Comparison of ENCODE assay signal across 11 mouse cellular contexts in the genomic region with DNA sequence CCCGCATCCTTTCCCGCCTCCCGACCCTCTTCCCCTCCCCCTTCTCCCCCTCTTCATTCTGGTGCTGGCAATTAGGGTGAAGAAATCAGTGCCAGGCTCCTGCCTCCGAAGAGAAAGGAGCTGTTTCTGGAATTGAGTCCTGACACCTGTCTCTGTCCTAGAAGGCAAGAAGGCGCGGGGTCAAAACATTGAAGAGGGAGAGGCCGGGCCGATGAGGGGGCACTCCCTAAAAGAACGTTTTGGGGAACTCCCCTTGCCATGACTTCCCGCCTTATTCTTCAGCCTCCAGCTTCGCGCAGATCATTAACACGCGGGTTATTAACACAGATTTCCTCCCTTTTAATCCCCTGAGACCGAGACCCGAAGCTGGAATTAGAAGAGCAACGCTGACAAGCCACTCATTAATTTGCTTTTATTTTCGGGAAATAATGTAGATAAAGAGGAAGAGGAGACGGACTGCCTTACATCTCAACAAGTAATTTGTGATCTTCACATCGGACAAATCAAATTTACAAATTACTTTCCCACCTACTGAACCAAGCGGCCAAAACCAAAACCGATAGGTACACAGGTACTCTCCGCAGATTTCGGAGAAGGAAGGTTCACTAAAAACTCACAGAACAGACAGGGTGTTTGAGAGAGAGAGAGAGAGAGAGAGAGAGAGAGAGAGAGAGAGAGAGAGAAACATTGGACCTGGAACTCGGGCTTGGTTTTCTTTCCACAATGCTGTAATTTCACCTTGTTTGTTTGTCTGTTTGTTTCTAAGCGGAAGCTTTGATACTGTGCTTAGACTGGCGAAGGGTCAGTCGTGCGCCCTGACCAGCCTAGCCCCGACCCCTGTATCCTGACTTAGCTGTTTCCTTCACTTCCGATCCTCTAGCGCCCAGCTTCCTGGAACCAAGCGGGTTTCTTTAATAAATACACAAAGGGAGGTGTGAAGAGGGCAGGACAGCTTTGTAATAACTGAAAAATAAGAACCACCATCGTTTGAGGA. TPM values are rescaled to one million over a fixed set of nuclear protein-coding genes. Genes with fewer than 3 reads are reported as not detected.
DNase-seq lines count a peak whose midpoint lies in the region; ATAC-seq and TF ChIP-seq lines count a peak whose summit lies in the region.
"Had no signal": no experiment of that assay in that cellular context is flagged by ENCODE, and none has a peak within 500 bp of the region (broad histone marks: within the 10 kb centered on the region; RNA-seq: fewer than 3 reads in every experiment).

No protein-coding gene starts in this region.

- TF ChIP-seq CTCF in hindbrain, postnatal 0 days (IDR thresholded peaks at IDR 0.05; ENCODE audit: low read depth) = no peak

- no peak overlapping the region for H3K9ac ChIP-seq in hindbrain, embryonic 11.5 days (ENCODE audit: low read depth, low read length)
- no peak overlapping the region for H3K9ac ChIP-seq in hindbrain, postnatal 0 days (replicated peaks; ENCODE audit: low read length)
- peak overlapping the region; percentile 27; the same call in 1 of the 2 replicates for H3K9ac ChIP-seq in forebrain, embryonic 15.5 days (replicated peaks)
- H3K9ac ChIP-seq: liver, embryonic 14.5 days had no signal

- no peaks in the 10 kb centered on the region for H3K36me3 ChIP-seq in hindbrain, embryonic 11.5 days (ENCODE audit: control insufficient read depth, insufficient read depth, low read length)
- H3K36me3 ChIP-seq in hindbrain, postnatal 0 days (ENCODE audit: insufficient read depth, low read length) = no peaks in the 10 kb centered on the region
- H3K36me3 ChIP-seq in forebrain, embryonic 15.5 days = no peaks in the 10 kb centered on the region
- H3K36me3 ChIP-seq in splenic B cell, adult 2 months (ENCODE audit: control insufficient read depth, insufficient read depth, low read length, poor library complexity, severe bottlenecking) = no peaks in the 10 kb centered on the region
- H3K36me3 ChIP-seq: G1E had no signal

- peaks cover 9% of the 10 kb centered on the region; the same call in 1 of the 2 replicates for H3K4me1 ChIP-seq in hindbrain, embryonic 11.5 days (replicated peaks; ENCODE audit: control insufficient read depth, insufficient read depth, low read length)
- peaks cover 4% of the 10 kb centered on the region; the same call in 1 of the 2 replicates for H3K4me1 ChIP-seq in hindbrain, postnatal 0 days (ENCODE audit: insufficient read depth, low read length)
- peaks cover 46% of the 10 kb centered on the region for H3K4me1 ChIP-seq in forebrain, embryonic 15.5 days

- DNase-seq in hindbrain, embryonic 11.5 days (ENCODE audit: low spot score) = peak; percentile 66
- no peak for DNase-seq in hindbrain, postnatal 0 days (ENCODE audit: low spot score)
- peak; percentile 21 for DNase-seq in right cerebral cortex, postnatal 4 days
- no peak for DNase-seq in right cerebral cortex, adult 18-20 months
- peak; percentile 19 for DNase-seq in splenic B cell, adult 2 months (ENCODE audit: low read depth, low spot score)
- DNase-seq in gastrocnemius, postnatal 25 days = no peak
- no peak for DNase-seq in adrenal gland, adult 8-10 months

- H3K27ac ChIP-seq in hindbrain, embryonic 11.5 days (ENCODE audit: low read depth, low read length) = no peak overlapping the region
- H3K27ac ChIP-seq in hindbrain, postnatal 0 days = no peak overlapping the region
- H3K27ac ChIP-seq in forebrain, embryonic 15.5 days (replicated peaks) = peak overlapping the region; percentile 65
- H3K27ac ChIP-seq: liver, embryonic 14.5 days had no signal

- 1% methylated on average over 34 of the region's 34 CpGs for WGBS in hindbrain, embryonic 11.5 days
- WGBS in hindbrain, postnatal 0 days = 4% methylated on average over 34 of the region's 34 CpGs
- WGBS in forebrain, embryonic 15.5 days = 5% methylated on average over 34 of the region's 34 CpGs

- no peak for ATAC-seq in hindbrain, embryonic 11.5 days (ENCODE audit: low FRiP score)
- no peak for ATAC-seq in hindbrain, postnatal 0 days
- ATAC-seq in forebrain, embryonic 15.5 days (replicated peaks) = peak; percentile 1; the same call in 1 of the 2 replicates
- ATAC-seq: intestine, embryonic 16.5 days had no signal

- H3K4me2 ChIP-seq in hindbrain, embryonic 11.5 days (replicated peaks; ENCODE audit: low read depth, low read length) = no peak overlapping the region
- no peak overlapping the region for H3K4me2 ChIP-seq in hindbrain, postnatal 0 days (ENCODE audit: low read depth, low read length)
- peak overlapping the region; percentile 77 for H3K4me2 ChIP-seq in forebrain, embryonic 15.5 days (replicated peaks)

- peaks cover 83% of the 10 kb centered on the region for H3K27me3 ChIP-seq in hindbrain, embryonic 11.5 days (ENCODE audit: control insufficient read depth, insufficient read depth, low read length)
- H3K27me3 ChIP-seq in hindbrain, postnatal 0 days (ENCODE audit: insufficient read depth, low read length) = peaks cover 65% of the 10 kb centered on the region
- H3K27me3 ChIP-seq in forebrain, embryonic 15.5 days = peaks cover 17% of the 10 kb centered on the region
- H3K27me3 ChIP-seq in splenic B cell, adult 2 months (ENCODE audit: control insufficient read depth, insufficient read depth, low read length, poor library complexity, severe bottlenecking) = peaks cover 3% of the 10 kb centered on the region

- H3K4me3 ChIP-seq in hindbrain, embryonic 11.5 days (ENCODE audit: low read depth, low read length) = no peak overlapping the region; the same call in 1 of the 2 replicates
- no peak overlapping the region for H3K4me3 ChIP-seq in hindbrain, postnatal 0 days (ENCODE audit: low read length)
- peak overlapping the region; percentile 63 for H3K4me3 ChIP-seq in forebrain, embryonic 15.5 days

- no peaks in the 10 kb centered on the region for H3K9me3 ChIP-seq in hindbrain, embryonic 11.5 days (ENCODE audit: control insufficient read depth, low read length)
- H3K9me3 ChIP-seq in hindbrain, postnatal 0 days (ENCODE audit: low read length) = no peaks in the 10 kb centered on the region
- no peaks in the 10 kb centered on the region for H3K9me3 ChIP-seq in forebrain, embryonic 15.5 days

RNA-seq across cellular contexts. Expression of a gene that starts 8.0 kb away (rescaled TPM):
- polyA plus RNA-seq in hindbrain, embryonic 11.5 days (2014; fragmentation: Nextera tagmentation; extraction: Ambion mirVana) = 2.0 and 3.0 TPM in 2 replicates
- total RNA-seq in hindbrain, postnatal 0 days (2014; rRNA removed) = 0.36 and 1.2 TPM in 2 replicates
- 0.74 and 0.86 TPM in 2 replicates for polyA plus RNA-seq in hindbrain, postnatal 0 days (2015; fragmentation: Nextera tagmentation; extraction: Ambion mirVana)
- 9.8 and 10.6 TPM in 2 replicates for polyA plus RNA-seq in forebrain, embryonic 15.5 days (2015; fragmentation: Nextera tagmentation; extraction: Ambion mirVana)
- total RNA-seq in gastrocnemius, postnatal 25 days (2021) = not detected
- total RNA-seq in adrenal gland, adult 8-10 months (2022) = not detected
- polyA plus RNA-seq: intestine, embryonic 16.5 days; liver, embryonic 14.5 days had no signal

Comparison
In these comparisons a context has a peak if more than half of its experiments do, and no peak if none do; other contexts are left out.
1. DNase-seq: peak in hindbrain, embryonic 11.5 days (single experiment), right cerebral cortex, postnatal 4 days (single experiment) and splenic B cell, adult 2 months (single experiment); none in hindbrain, postnatal 0 days (single experiment), right cerebral cortex, adult 18-20 months (single experiment), gastrocnemius, postnatal 25 days (single experiment) and adrenal gland, adult 8-10 months (single experiment).